Mouse (Mus musculus): ENCODE data around the gene Atxn2.
"Not testable (repeated sequence)": the region's sequence is repeated elsewhere in the genome, so short reads cannot be mapped to it uniquely, and the experiment has no call there.

The Atxn2 gene

GRCm38 (mm10) chr5:121711174-121711927 is at the start of gene Atxn2:
Atxn2 (plus strand) TSS chr5:121711337.
- peak; percentile 90 to 91 for DNase-seq

DNA sequence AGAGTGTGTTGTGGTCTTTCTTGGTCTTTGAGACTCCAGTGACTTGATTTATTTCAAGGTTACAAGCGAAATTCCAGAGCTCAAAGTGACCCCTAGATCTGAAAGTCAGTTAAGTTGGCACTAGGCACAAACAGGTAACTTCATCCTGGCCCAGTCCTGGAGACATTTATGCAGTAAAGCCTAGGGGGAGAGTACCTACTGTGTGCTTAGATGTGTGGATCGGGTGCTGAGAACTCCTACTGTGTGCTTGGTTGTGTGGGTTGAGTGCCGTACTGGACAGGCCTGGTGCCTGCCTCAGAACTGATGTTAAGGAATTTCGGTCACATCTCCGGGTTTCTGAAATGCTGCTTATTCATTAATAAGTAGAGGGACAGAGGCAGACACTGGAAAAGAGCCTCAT is 49.6 kb upstream of the Atxn2 start:
- DNase-seq: no peak

DNA sequence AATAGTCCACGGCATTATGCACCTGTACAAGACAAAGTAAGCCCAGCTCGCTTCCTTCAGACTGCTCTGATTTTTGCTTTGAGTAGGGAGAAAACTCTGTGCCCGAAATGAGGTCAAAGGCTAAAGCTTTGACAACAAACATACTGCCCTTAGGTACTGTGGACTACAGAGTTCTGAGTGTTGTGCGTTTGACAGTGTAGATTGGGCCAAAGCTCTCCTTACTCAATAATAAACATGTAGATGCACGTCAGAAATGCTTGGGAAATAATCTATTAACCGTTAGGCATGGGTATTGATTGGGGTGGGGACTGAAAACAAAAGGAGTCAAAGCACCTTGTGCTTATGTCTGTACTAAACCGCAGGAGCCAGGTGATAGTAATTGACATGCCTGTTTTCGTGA is 47.7 kb upstream of the Atxn2 start:
- DNase-seq: no peak

DNA sequence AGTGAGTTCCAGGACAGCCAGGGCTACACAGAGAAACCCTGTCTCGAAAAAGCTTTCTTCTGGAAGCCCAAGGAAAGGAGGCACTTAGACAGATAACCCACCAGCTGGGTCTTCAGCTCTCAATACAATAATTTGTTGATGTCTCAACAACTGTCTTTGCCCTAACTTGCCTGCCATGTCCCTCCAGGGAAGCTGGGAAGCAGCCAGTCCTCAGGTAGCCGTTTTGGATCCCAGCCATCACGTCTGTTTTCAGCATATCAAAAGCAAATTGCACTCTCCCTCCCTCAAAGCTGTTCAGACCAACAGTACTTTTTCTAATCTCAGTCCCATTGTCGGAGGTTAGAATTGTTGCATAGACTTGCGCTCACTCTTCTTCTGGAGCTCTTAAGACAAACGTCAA is 47.1 kb upstream of the Atxn2 start:
- DNase-seq: peak; percentile 46 to 67

DNA sequence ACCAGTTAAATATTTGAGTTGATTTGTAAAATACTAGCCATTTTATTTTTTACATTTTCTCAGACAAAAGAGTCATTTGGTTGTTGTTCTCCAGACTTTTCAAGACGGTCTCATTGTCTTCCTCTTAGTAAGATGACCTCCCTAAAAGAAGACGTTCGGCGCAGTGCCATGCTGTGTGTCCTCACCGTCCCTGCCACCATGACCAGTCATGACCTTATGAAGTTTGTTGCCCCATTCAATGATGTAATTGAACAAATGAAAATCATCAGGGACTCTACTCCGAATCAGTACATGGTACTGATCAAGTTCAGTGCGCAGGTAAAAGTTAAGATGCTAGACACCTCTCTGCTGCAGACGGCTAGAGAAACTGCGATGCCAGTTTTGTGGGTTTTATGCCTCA is 46.2 kb upstream of the Atxn2 start:
- no peak for DNase-seq

DNA sequence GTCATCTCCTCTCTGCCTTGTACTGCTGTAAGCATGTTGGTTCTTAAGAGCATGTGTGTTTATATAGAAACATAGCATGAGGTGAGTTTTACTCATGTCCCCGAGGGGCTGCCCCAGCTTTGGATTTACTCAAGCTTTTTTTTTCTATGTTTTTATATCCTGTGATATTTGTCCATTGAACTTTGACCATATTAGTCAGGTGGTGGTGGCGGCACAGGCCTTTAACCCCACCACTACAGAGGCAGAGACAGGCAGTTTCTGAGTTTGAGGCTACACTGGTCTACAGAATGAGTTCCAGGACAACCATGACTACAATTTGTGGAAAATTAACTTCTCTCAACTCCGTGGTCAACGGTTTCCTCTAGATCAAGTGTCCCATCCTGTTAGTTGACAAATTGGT is 44.1 kb upstream of the Atxn2 start:
- no peak for DNase-seq

DNA sequence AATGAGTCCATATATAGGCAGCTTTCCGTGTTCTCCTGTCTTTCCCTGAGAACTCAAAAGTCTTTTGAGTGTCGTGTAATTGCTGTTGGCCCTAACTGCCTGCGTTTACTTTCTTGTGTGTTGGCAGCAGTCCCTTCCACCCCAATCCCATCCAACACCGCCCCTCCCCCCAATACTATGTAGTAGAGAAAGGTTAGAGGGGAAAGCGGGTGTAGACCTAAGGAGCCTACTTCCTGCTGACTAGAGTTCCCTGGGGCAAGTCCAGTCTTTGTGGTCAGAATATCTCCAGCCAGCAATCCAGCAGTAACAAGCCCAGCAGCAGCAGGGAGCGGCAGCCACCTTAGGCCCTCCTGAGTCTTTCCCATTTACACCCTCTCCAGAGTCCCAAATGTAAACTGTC is 42.7 kb upstream of the Atxn2 start:
- DNase-seq: no peak

- peak in 1 of 2 experiments; percentile 39 for DNase-seq
Measured at GRCm38 (mm10) chr5:121670412-121670811, 40.7 kb upstream of the Atxn2 start.

GRCm38 (mm10) chr5:121682250-121682649 is 28.9 kb upstream of the Atxn2 start:
- DNase-seq: no peak

DNA sequence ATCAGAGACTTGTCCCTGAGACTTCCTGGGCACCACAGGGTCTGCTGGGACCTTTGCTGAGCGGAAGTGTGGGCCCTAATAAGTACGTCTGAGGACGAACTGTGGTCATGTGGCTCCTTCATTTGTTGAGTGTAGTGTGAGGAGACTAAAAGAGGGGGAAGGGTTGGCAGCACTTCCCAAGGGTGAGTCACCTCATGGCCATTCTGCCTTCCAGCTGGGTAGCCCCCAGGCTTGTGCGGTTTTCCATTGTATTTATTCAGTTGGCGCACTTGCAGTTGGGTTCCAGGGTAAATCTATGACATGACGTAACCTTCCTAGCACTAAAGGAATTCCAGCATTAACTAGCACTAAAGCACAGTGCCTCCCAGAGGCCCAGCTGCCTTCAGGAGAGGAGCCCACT is 25.6 kb upstream of the Atxn2 start:
- no peak for DNase-seq

GRCm38 (mm10) chr5:121686113-121686898 is 24.8 kb upstream of the Atxn2 start:
- no peak for DNase-seq

- peak; percentile 49 to 53 for DNase-seq
Measured at GRCm38 (mm10) chr5:121690482-121691211, 20.5 kb upstream of the Atxn2 start.

- DNase-seq: not testable (repeated sequence)
Measured at GRCm38 (mm10) chr5:121691436-121691835, 19.7 kb upstream of the Atxn2 start.

GRCm38 (mm10) chr5:121692897-121693296 is 18.2 kb upstream of the Atxn2 start:
- DNase-seq: no peak

- DNase-seq: no peak
Measured at GRCm38 (mm10) chr5:121696761-121697160, 14.4 kb upstream of the Atxn2 start.

DNA sequence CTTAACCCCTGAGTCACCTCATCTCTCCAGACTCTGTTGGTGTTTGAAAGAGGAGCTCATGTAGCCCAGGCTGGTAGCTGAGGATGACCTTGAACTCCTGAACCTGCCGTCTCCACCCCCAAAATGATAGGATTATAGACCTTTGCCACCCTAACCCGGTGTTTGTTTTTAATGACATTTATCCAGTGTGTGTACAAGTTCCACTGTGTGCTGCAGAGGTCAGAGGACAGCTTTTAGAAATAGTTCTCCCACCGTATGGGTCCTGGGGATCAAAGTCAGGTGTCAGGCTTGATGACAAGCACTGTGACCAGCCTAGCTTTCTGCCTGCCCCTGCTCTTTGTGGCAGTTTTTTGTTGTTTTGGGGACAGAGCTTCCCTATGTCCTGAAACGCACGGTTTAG is 11.2 kb upstream of the Atxn2 start:
- no peak for DNase-seq

- DNase-seq: no peak
Measured at GRCm38 (mm10) chr5:121700496-121700895, 10.6 kb upstream of the Atxn2 start.

DNA sequence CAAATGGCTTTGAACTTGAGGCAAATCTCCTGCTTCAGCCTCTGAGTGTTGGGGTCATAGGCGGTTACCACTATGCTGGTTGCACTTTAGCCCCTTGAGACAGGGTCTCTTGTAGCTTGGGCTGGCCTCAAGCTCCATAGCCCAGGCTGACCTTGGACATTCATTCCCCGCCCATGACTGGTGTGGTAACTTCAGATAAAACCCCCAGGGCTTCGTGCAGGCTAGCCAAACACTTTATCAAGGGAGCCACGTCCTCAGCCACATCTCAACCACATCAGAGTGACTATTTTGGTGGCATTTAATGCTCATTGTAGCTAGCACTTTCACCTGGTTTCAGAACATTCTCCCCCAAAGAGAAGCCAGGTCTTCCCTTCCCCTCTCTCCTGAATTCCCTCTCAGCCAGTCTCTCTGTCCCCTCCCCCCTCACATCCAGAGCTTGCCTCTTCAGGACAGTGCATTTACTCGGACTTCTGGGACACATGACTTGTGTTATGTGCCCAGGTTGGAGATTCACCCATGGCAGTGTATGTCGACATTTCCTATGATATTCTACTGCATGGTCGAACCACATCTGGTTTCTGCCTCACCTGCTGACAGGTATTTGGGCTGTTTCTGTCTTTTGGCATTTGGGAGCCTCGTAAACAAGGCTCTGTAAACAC is 9.9 kb upstream of the Atxn2 start:
- DNase-seq: no peak

- no peak for DNase-seq
Measured at GRCm38 (mm10) chr5:121703341-121703740, 7.8 kb upstream of the Atxn2 start.

GRCm38 (mm10) chr5:121704512-121705248 is 6.5 kb upstream of the Atxn2 start:
- no peak for DNase-seq

GRCm38 (mm10) chr5:121710402-121710801 is 735 bp upstream of the Atxn2 start:
- no peak for DNase-seq

GRCm38 (mm10) chr5:121710851-121711173 is 325 bp upstream of the Atxn2 start:
- no peak for DNase-seq

- DNase-seq: no peak
Measured at GRCm38 (mm10) chr5:121711928-121712231, 743 bp downstream of the Atxn2 start.

Data from cerebellum, postnatal 25 days (tissue).